Mouse (Mus musculus) spleen, embryonic (tissue): ENCODE data around the gene Ngly1.
"Not testable (repeated sequence)": the region's sequence is repeated elsewhere in the genome, so short reads cannot be mapped to it uniquely, and the experiment has no call there.

Experiments
- CTCF ChIA-PET: fragments of 350-600 bp; sonication (Branson Sonifier 250); formaldehyde crosslinking; loops from one replicate; lab custom pipeline; 2022; lab: Charles Lee

The Ngly1 gene

DNA sequence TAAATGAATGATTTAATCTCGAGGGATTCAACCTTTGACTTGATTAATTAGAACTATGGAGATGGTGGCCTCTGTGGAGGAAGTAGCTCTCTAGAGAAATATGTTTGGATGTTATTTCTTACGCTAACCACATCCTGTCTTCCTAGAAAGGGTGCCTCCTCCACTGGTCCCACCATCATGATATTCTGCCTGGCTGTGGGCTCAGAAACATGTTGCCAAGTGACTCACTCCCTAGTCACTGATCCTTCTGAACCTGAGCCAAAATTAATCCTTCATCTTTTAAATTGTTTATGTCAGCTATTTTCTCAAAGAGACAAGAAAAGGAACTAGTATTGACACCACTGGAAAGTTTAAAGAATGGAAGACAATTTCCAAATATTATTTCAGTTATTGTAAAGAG lies 7.1 kb downstream of the Ngly1 start:
- CTCF ChIA-PET: interaction anchor here (0.6 kb wide), 1 partner anchor 11 kb away, joined by 3 read pairs; no protein-coding TSS in a partner anchor

DNA sequence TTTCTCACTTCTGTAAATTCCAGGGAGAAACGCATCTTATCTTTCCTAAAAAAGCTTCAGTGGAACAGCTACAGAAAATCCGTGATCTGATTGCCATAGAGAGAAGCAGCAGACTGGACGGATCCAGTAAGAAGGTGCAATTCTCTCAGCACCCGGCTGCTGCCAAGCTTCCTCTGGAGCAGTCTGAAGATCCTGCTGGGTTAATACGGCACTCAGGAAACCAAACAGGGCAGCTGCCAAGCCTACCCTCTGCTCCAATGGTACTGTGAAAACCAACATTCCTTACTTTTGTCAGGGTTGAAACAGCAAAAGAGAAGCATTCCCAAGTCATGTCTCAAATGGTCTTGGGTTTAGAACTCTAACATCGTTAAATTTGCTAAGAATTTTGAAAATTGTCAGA lies 11.5 kb downstream of the Ngly1 start:
- CTCF ChIA-PET: interaction anchor here (1.3 kb wide), 1 partner anchor 10 kb away, joined by 5 read pairs; no protein-coding TSS in a partner anchor

DNA sequence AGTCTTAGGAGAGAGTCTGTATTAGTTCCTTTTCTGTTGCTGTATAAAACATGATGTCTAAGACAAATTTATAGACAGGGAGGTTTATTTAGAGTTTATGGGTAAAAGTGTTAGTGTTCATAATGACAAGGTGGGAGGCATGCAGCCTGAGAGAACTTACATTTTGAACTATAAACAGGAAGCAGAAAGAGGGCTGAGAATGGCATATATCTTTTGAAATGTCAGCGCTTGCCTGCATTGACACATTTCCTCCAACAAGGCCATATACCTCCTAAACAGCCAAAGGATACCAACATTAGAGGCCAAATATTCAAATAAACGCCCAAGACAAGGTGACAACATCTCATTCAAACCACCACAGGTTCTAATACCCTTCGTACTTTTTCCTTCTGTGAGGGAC lies 12.8 kb downstream of the Ngly1 start:
- CTCF ChIA-PET: no interaction called here

DNA sequence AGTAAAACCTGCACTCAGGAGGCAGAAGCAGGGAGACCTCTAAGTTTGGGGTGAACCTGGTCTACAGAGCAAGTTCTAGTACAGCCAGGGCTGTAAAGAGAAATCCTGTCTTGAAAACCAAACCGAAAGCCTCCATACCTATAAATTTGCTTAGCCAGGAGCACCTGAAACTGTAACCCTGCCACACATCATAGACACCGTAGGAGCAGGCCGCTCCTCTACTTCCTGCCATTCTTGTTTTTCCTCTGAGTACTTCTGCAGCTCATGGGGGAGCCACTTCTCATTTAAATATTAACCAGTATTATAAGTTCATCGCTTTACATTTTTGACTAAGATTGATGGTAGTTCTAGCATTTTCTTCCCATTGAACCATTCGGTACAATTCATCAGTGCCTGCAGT lies 17.9 kb downstream of the Ngly1 start:
- CTCF ChIA-PET: interaction anchor here (0.9 kb wide), 1 partner anchor 10 kb away, joined by 3 read pairs; no protein-coding TSS in a partner anchor

DNA sequence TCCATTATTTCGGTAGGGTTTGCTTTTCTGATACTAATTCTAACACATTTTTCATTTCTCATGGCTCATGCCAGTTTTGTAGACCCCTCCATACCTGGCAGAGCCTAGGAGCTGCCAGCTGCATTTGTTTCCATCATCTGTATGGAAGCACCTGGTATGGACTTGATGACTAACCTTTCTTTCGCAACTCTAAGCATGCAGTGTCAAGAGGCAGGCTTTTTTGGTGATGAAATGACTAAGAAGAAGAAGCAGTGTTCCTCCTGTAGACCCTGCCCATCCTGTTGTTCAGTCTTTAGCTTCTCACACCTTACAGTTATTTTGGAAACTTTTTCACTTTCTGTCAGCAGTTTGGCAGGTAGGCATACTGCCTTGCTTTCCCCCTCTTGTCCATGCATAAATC lies 20.7 kb downstream of the Ngly1 start:
- CTCF ChIA-PET: interaction anchor here (1.3 kb wide), 1 partner anchor 10 kb away, joined by 5 read pairs; no protein-coding TSS in a partner anchor

DNA sequence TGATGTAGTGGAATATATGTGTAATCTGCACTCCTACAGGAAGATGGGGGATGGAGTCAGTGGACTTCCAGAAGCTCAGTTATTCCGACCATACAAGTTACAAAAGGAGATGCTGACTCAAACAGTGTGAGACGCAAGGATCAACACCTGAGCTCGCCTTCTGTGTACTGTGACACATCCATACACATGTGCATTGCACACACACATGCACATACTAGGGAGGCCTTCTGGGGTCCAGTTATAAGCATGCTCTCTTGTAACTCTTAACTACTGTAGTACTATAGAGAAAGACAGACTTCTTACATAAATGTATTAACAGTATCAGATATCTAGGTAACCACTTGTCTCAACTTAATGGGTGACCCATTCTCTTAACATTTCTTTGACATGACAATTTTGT lies 24.6 kb downstream of the Ngly1 start:
- CTCF ChIA-PET: interaction anchor here (0.7 kb wide), 1 partner anchor 28 kb away, joined by 3 read pairs; no protein-coding TSS in a partner anchor

DNA sequence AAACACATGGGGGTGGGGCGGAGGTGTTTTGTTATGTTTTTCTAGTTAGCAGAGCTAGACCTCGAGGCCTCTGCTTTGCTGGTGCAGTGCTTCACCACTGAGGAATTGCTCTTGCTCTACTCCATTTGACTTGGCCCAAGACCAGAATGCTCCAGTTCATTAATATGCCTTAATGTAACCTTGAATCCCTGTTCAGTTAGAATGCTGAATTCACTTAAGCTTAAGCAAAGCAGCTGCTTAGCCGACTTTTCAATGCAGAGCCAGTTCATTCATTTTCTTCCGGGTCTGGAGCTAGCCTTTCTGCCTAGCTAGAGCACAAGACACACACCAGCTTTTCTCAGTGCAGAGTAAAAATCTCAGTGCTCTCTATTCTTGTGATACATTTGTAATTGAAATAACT lies 30.1 kb downstream of the Ngly1 start:
- CTCF ChIA-PET: no interaction called here

DNA sequence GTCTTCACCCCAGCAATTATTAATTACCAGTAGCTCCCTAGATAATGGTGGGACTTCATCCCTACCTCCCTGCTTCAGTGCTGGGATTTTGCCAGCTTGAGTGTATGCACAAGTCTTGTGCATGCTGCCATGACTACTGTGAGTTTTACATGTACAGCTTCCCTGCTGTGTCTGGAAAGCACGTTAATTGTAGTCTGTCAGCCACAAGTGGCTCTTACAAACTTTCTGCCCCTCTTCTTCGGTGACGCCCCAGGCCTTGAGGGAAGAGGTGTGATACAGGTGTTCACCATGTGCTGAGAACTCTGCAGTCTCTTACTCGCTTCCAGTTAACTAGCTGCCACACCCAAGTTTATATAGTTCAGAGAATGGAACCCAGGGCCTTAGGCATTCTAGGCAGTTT lies 34.9 kb downstream of the Ngly1 start:
- CTCF ChIA-PET: no interaction called here

DNA sequence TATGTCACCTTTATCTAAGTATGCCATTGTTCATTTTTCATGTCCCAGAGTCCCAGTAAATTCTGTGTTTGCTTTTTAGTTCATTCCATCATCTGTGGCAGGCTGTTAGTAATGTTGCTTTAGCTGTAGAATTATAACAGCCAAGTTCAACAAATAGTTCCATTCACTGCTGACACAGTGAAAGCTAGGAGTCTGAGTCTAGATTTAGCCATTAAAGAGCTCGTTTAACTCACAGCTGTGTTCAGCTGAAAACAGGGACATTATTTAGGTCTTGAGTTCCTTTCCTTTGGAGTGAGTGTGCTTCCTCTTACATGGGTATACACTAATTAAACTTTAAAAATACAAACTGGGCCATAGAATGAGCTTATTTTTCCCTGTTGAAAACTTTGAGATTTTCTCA lies 43.3 kb downstream of the Ngly1 start:
- CTCF ChIA-PET: no interaction called here

DNA sequence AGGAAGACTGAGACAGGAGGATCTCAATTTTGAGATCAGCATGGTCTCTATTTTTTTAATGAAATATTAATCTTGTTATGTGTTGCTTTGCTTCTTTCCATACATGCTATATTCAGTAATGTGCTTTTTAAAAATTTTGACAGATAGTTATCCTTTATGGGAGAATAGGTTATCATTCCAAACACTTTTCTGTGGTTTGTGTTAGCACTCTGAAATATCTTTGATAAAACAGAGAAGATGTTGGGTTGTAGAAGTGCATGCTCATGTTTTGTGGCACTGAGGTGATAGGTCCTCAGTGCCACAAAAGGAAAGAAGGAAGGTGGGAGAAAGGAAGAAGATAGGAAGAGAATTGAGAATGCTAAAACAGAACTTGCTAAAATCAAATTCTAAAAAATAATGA lies 43.9 kb downstream of the Ngly1 start:
- CTCF ChIA-PET: no interaction called here

DNA sequence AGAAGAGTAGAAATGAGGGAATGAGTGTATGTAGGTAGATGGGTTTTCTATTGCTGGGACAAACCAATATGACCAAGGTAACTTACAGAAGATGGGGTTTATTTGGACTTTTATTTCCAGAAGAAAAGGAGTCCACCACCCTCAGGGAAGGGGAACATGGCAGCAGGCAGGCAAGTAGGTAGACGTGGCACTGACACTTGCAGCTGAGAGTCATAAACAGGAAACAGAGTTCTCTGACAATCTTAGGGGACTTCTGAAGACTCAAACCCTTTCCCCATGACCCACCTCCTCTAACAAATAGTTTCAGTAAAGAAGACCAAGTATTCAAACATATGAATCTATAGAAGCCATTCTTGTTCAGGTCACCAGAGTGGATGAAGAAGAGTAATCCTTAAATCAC lies 44.8 kb downstream of the Ngly1 start:
- CTCF ChIA-PET: no interaction called here

DNA sequence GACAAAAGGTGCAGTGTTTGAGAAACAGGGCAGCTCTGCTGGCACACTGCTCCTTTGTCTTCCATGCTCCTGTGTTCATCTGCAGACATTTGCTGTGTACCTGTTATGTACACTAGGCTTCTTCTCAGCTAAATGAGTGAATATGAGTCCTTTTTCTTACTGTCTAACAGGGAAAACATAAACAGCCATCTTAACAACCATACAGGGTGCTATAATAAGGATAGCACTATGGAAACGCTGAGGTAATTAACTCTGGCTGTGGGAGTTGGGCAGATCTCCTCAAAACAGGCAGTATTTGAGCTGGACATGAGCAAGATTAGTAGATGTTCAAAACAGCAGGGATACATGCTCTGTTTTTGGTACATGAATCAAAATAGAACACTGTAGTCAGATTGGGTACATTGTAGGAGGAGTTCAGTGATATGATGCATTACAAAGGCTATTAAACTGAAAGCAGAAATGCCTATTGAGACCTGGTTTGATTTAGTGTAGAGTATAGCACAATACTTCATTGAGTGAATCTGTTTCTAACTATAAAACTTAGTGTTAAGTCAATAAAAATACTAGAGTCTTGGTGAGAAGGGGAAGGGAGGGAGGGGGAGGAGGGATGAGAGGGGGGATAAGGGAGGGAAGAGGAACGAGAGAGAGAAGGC lies 47.9 kb downstream of the Ngly1 start:
- CTCF ChIA-PET: no interaction called here

DNA sequence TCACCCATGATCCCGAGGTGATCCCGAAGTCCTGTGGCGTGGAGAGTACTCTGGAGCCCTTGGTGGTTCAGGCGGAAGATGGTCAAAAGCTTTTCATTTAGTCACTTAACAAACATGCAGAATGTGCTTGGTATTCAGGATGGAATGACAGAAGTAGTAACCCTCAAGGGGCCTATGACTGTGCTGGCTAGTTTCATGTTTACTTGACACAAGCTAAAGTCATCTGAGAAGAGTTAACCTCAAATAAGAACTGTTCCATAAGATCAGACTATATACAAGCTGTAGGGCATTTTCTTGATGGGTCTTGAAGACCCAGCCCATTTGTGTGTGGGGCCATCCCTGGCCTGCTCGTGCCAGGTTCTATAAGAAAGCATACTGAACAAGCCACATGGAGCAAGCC lies 52.7 kb downstream of the Ngly1 start:
- CTCF ChIA-PET: interaction anchor here (0.6 kb wide), 1 partner anchor 28 kb away, joined by 3 read pairs; no protein-coding TSS in a partner anchor

DNA sequence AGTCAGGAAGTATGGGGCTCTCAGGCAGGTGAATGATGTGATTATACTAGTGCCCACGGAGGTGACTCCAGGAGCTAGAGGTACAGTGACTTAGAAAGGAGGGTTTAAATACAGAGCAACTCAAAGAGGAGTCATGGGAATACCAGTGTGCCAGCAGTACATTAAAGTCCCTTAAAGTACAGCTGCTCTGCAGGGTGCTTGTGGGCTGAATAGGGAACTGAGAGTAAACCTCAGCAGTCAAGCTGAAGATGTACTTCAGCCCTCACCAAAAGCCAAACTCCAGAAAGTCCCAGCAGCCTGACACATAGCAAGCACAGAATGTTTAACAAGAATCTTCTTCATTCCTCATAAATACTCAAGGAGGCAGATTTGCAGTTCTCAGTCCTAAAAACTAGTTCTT lies 53.6 kb downstream of the Ngly1 start:
- CTCF ChIA-PET: no interaction called here

DNA sequence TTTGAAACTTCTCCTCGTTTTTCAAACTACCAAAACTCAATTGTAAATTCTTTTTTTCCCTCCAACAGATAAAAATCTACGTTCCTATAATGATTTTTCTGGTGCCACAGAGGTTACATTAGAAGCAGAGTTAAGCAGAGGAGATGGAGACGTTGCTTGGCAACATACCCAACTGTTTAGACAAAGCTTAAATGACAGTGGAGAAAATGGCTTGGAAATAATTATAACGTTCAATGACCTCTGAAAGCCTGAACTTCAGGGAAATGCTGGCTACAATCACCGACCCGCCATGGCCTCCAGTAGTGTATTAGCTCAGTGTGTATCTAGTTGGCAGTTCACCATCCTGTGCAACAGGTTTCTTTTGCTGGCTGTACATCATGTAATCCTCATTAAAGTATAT lies 61.7 kb downstream of the Ngly1 start:
- CTCF ChIA-PET: no interaction called here

DNA sequence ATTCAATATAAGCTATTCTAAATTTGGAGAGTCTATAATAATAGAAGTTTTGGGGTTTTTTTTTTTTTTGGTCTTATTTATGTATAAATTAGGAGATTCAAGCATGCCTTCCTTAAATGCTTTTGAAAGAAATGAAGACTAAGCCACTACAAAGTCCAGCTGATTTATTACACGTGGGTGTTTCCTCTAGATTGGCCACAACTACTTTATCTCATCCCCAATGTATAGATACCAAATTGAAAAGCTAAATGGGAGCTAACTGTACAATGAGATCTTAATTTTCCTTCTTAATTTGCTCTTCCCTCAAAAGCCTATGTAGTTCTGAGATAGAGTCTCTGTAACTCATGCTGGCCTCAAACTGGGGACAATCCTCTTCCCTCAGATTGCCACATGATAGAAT lies 63.5 kb downstream of the Ngly1 start:
- CTCF ChIA-PET: interaction anchor here (0.7 kb wide), 1 partner anchor 42 kb away, joined by 5 read pairs; no protein-coding TSS in a partner anchor

DNA sequence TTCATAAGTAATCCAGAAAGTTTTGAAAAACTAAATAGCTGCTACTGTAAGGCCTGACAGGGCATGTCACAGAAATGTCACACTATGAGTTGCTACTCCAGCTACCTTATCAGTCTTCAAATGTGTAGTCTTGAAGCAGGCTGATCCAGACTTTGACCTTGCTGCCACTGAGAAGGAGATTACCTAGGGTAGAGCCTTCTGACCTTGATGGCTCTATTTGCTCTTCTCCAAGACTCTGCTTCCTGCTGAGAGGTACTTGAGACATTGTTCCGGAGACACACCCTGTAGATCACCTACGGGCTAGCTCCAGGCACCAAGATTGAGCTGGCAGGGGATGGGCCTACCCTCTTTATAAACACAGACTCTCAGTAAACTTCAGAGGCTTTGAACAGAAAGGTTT lies 64.0 kb downstream of the Ngly1 start:
- CTCF ChIA-PET: not testable (repeated sequence)

DNA sequence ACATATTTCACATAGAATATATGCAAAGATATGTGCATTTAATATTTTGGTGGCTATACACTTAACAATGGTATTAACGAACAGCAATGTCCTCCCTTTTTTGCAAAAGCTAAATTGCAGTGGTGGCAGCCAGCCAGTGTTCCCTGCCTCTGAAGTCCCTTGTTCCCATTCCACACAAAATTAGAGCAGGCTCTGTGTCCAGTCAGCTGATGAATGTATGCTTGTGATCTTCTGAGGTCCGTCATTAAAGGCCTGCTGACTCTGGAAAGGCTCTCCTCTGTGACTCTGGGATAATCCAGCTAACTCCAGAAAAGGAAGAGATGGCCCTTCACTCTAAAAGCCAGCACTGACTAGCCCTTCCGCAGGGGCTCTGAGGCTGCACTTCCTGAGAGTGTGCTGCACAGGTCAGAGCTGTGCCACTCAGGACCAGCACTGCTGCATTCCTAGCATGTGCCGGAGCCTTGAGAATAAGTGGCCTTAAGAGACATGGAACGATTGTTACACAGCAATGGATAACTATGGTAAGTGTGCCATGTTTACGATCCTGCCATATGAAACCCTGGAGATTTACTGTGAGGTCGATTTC lies 64.9 kb downstream of the Ngly1 start:
- CTCF ChIA-PET: no interaction called here

DNA sequence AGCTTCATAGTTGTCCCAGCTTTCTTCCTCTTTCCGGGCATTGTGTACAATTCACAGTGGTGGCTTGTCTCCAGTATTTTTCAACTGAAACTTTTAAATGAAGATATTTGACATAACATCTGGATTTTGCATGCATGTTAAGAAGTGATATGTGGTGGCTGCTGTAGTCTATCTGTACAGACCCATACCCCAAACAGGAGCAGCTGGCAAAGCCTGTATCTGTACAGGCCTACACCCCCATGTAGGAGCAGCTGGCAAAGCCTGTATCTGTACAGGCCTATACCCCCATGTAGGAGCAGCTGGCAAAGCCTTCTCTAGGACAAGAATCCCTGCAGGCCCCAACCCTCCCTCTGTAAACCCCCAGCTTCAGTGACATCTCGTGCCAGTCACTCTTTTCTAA lies 65.8 kb downstream of the Ngly1 start:
- CTCF ChIA-PET: no interaction called here

DNA sequence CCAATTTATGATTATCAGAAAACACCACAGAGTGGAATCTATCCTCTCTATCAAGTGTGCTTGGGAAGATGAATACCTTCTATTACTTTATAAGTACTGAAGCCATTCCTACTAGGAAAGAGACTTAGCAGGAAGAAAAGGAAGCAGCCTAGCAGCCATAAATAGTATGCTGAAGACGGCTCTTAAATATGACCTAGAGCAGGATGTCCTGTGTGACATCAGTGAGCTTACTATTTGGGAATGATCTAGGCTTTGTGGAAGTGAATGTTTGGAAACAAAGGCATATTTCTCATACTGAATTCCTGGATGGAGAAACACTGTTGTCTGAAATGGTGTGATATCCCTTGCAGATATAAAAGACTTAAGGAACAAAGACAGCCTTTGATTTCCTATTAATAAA lies 67.6 kb downstream of the Ngly1 start:
- CTCF ChIA-PET: no interaction called here

DNA sequence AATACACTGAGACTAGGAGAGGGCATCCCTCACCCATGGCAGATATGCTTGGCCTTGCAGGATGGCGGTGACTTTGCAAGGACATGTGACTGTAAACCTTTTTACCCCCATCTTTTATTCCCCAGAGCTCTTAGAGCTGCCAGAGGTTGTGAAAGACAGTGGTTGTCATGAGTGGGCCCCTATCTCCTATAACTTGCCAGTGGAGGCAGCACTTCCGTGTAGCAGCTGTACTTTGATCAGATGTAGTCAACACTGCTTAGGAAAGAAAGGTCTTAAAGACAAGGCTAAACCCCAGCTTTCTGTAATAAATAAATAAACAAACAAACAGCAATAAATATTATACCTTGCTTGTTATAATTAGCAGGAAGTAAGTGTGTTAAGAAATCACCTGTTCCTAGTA lies 70.7 kb downstream of the Ngly1 start:
- CTCF ChIA-PET: no interaction called here

DNA sequence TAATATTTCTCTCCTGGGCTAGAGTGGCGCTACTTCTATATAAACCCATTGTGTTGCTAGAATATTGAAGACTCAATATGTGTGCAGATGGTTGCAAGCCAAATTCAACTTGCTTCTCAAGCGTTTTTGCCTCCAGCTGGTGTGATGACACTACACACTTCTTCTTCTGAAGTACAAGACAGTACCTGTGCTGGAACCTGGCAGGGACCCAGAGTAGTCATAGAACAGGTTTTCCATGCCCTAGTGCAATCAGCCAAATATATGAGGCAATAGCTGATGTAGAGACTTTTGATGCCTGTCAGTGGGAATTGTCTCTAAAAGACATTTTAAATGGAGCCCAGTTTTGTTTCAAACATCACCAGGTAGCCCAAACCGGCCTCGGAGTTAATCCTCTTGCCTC lies 75.3 kb downstream of the Ngly1 start:
- CTCF ChIA-PET: no interaction called here

DNA sequence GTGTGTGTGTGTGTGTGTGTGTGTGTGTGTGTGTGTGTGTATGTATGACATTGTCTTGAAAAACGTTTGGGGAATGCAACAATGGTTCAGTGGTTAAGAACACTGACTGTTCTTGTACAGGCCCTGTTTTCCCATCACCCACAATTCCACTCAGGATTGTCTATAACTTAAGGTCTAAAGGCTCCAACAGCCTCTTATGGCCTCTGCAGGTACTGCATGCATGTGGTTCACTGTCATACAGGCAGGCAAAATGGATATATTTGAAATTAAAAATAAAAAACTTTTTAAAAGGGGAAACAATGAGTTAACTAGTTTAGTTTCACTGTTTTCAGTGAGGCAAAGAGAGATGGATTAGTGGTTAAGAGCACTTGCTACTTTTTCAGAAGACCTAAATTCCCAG lies 76.1 kb downstream of the Ngly1 start:
- CTCF ChIA-PET: no interaction called here
